Mouse (Mus musculus) bone marrow macrophage, adult 2 months (primary cell): Measurements from ENCODE around the gene B3galt1. TPM values are rescaled to one million over a fixed set of nuclear protein-coding genes. Genes with fewer than 3 reads are reported as not detected.

Source experiments
- H3K27ac ChIP-seq: 2 replicates; pipeline ENCODE4 v1.5.1; 2012; ENCODE audit warnings: low read depth, low read length; ENCODE audit not compliant: insufficient read depth
- H3K4me1 ChIP-seq: 2 replicates; pipeline ENCODE4 v1.6.1; 2012; ENCODE audit warnings: low read length; ENCODE audit not compliant: control insufficient read depth, insufficient read depth
- H3K4me3 ChIP-seq: 2 replicates; pipeline ENCODE4 v1.5.1; 2012; ENCODE audit warnings: mild to moderate bottlenecking, low read length, moderate library complexity; ENCODE audit not compliant: insufficient read depth
- CTCF ChIP-seq: IDR thresholded peaks from 2 replicates; pipeline ENCODE4 v1.5.1; 2012; ENCODE audit warnings: low read depth, mild to moderate bottlenecking, low read length, moderate library complexity
- POLR2A ChIP-seq: IDR thresholded peaks from 2 replicates; pipeline ENCODE4 v1.6.1; 2012; ENCODE audit warnings: mild to moderate bottlenecking, low read depth, low read length, borderline replicate concordance
- polyA plus RNA-seq: library from polyadenylated mRNA; stranded (reverse); fragments of >200 nt; gene quantifications from 2 replicates; pipeline ENCODE4 v1.2.4, GENCODE M21; 2012; ENCODE audit not compliant: missing spikeins, insufficient read depth, insufficient read length

Gene B3galt1
- polyA plus RNA-seq, 1 experiment = not detected

DNA sequence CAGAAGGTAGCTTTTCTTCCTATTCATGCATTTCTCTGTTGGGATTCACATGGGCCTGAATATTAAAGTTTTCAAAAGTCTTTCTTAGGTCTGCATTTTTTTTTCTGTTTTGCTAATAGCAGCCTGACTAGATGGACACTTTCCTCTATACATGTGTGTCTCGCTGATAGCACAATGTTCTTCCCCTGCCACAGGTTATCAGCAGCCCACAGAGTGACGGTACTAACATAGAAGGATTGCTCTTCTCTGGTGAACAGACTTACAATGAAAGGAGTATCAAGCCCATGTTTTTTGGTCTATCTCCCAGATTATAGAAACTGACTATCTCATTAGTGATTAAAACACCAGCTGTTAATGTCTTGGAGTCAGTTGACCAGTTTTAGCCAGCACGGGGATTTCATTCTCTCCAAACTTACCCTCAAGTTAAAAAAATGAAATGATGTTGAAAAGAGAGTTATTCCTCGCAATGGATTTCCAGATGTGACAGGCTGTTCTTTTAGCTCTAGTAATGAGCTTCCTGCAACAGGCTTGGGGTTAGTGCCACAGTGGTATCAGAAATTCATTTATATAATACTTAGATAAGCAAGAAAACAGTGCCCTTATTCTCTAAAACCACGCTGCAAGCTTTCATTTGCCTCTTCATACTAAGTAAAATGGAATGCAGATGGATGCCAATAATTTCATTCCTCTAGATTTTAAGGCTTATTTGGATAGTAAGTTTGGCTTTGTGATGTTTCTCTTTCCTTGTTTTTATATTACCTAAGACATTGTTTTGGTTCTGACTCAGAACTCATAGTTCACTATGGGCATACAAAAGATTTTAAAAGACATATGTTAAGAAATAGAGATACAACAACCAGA lies 263.6 kb downstream of the B3galt1 start:
- Histone ChIP-seq H3K4me3 (no peak overlapping the region), H3K27ac (no peak overlapping the region), H3K4me1 (no peaks in the 10 kb centered on the region)
- no peak for TF ChIP-seq POLR2A
- no peak for TF ChIP-seq CTCF

DNA sequence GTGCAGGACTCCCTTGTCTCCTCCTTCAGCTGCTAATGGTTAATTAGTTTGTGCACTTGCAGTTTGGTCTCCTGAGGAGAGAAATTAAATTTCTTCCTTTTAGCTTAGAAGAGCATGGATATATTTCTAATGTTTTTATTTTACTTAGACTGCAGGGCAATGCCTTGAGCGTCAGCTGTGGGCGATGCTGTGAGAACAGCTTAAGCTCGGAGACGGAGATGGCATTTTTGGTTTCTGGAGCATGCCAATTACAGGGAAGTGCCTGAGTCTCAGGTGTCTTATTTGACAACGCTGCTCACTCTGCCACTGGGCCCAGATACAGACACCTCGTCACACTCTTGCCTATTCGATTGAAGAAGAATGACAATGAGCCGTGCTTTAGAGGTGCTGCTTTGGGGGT lies 282.1 kb downstream of the B3galt1 start:
- Histone ChIP-seq H3K4me1 (no peaks in the 10 kb centered on the region), H3K4me3 (no peak overlapping the region), H3K27ac (no peak overlapping the region)
- TF ChIP-seq POLR2A = no peak
- no peak for TF ChIP-seq CTCF

DNA sequence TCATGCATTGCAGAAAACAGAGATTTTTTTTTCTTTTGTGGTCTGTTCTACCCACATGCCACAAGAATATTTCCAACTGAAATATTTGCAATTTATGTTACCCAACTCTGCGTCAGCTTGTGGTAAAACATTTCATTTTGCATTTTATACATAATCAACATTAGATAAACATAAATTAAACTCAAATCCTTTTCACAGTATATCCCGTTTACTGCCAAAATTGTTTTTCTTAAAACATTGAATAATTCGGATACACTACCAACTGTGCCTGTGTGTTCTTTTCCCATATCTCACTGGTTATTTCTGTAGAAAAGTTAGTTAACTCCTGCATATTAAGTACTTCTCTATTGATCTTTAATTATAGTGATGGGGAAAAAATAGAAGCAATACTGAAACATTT lies 285.1 kb downstream of the B3galt1 start:
- H3K4me1 ChIP-seq = no peaks in the 10 kb centered on the region
- H3K4me3 ChIP-seq = no peak overlapping the region
- H3K27ac ChIP-seq = no peak overlapping the region
- TF ChIP-seq CTCF (no peak), POLR2A (no peak)

DNA sequence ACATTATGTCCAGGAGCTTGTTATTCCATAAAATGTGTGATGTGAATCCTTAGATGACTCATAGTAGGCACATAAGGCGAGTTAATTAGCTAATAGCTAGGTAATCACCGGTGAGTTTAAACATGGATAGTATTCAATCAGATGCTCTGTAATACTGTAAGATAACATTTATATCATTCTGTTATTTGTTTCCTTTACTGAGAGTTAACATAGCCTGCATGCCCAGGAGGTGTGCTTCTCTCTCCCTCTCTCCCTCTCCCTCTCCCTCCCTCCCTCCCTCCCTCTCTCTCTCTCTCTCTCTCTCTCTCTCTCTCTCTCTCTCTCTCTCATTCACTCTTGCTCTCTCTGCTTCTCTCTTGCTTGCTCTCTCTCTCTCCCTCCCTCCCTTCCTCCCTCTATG lies 292.7 kb downstream of the B3galt1 start:
- Histone ChIP-seq H3K27ac (no peak overlapping the region), H3K4me3 (no peak overlapping the region), H3K4me1 (no peaks in the 10 kb centered on the region)
- TF ChIP-seq POLR2A (no peak), CTCF (no peak)

DNA sequence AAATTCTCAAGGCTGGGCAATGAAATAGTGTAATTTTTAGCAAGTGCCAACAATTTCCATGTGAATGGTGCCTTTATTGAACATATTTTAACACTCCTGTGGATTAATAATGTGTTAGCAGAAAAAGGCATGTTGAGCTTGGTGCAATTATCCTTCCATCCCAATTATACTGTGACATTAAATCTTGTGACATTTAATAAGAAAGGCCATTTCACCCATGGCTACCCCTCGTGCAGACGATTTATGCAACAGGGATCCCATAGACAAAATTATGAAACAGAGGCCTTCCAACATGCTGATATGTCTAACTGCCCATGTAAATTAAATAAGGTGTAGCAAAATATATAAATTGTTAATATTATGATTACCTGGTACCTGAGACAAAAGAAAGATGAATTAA lies 293.3 kb downstream of the B3galt1 start:
- TF ChIP-seq POLR2A = no peak
- TF ChIP-seq CTCF = no peak
- Histone ChIP-seq H3K4me1 (no peaks in the 10 kb centered on the region), H3K27ac (no peak overlapping the region), H3K4me3 (no peak overlapping the region)

DNA sequence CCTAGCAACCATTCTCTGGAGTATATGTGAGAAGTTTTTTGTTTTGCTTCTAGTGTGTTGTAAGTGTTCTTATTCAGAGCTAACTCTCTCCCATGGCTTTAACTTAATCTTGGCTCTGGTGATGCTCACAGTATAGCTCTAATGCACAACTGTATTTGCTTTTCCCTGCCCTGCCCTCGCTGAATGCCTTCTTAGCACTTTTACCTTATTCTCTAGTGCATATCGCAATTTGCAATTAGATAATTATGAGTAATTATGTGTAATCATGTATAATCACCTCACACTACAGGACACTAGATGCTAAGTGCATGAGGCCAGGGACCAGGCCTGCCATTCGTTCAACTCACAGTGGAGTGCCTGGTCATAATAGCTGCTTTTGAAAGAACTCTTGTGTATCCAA lies 307.7 kb downstream of the B3galt1 start:
- no peaks in the 10 kb centered on the region for H3K4me1 ChIP-seq
- no peak overlapping the region for H3K4me3 ChIP-seq
- no peak for TF ChIP-seq CTCF
- no peak for TF ChIP-seq POLR2A
- H3K27ac ChIP-seq = no peak overlapping the region

DNA sequence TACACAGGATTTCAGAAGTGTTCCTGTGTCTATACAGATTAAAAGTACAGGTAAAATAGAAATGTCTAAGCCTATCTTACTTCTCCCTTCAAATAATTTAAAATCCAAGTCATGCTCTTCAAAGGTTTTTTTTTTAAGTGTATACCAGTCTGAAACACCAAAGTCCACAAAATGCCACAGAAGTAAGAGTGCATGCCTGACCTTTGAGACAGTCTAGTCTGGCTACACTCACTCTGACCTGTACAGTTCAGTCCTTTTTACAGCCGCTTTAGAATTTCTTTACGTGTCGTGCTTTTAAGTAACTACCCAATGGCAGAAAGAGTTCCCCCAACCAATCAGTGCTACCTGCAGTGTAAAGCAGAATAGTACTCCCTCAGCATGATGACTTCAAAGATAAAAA lies 314.2 kb downstream of the B3galt1 start:
- no peak overlapping the region for H3K4me3 ChIP-seq
- no peaks in the 10 kb centered on the region for H3K4me1 ChIP-seq
- H3K27ac ChIP-seq = no peak overlapping the region
- TF ChIP-seq POLR2A (no peak), CTCF (no peak)

DNA sequence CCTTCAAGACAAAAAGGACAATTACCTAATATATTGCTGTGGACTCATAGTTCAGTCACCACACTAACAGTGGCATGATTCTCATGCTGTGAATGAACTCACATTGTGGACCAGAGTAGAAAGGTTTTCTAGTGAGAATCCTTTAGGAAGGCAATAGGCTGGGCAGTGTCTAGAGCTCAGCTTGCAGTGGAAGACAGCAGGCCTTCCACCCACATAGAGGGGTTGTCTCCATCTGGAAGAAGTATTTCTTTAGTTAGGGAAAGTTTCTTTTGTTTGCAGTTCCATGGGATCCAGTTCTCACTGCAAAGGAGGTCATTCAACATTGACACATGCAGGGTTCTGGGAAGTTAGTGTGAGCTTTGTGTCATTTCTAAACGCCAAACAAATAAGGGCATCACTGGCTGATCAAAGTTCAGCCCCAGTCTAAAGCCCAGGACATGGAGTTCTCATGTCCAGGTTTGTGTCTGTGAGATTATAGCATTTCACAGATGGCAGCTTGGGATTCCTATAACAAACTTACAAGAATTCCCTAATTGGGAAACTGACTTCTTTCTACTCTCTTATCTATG lies 316.1 kb downstream of the B3galt1 start:
- Histone ChIP-seq H3K27ac (no peak overlapping the region), H3K4me1 (no peaks in the 10 kb centered on the region), H3K4me3 (no peak overlapping the region)
- TF ChIP-seq POLR2A = no peak
- TF ChIP-seq CTCF = no peak

DNA sequence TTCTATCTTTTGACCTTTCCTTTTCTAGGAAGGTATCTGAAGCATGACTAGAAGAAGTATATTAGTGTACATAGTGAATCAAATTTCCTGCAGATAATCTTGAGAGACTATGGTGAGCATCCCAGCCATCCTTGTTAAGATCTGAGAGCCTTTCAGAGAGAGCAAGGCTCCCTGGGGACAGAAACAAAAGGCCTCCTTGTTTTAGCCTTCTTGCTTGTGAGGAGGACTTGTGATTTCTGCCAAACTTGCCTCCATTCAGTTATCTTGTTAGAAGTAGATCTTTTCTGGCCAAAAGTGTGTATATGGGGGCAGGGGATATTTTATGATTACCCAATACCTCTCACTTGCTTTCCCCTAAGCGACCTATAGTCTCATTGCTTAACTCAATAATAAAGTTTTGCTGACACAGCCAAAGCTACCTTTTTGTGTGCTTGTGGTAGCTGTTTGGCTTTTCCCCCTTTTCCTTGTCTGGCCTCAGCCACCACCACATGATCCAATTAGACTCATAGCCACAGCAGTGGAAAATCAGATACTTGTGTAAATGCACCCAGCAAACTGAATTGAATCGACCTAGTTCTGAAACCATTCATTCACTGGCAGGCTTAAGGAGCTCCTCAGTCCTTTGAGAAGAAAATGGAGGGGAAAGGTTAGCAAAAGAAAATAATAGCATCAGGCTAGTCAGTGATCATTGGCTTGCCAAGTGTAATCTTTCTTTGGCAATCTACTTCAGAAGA lies 332.5 kb downstream of the B3galt1 start:
- no peak overlapping the region for H3K27ac ChIP-seq
- H3K4me1 ChIP-seq = no peaks in the 10 kb centered on the region
- TF ChIP-seq POLR2A (no peak), CTCF (no peak)
- no peak overlapping the region for H3K4me3 ChIP-seq

DNA sequence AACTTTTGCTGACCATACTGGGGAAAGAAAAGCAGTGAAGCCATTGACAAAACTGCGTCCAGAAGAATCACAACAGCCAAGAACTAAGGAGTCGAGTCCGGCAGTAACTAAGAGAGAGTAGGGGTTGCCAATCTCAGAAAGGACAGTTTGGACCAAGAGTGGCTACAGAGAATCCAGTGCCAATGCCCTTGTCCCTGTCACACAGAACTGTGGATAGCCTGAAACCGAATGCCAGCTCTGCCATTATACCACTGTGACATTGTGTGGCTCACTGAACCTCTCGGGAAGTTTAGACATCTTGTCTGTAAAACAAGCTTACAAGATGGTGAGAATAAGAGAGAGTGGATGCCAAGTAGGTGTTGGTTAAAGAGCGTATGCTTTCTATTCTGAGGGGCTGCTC lies 335.9 kb downstream of the B3galt1 start:
- no peak overlapping the region for H3K27ac ChIP-seq
- TF ChIP-seq CTCF (no peak), POLR2A (no peak)
- H3K4me1 ChIP-seq = no peaks in the 10 kb centered on the region
- no peak overlapping the region for H3K4me3 ChIP-seq
